Mouse (Mus musculus) liver, adult 2 months (tissue): ENCODE data around the gene Pnpla1. TPM values are rescaled to one million over a fixed set of nuclear protein-coding genes. Genes with fewer than 3 reads are reported as not detected.

Experiments used
- DNase-seq: peaks from one replicate; pipeline ENCODE4 v3.0.0-alpha.2; 2011; ENCODE audit warnings: low read depth, low spot score; ENCODE audit errors: extremely low read depth
- H3K27ac ChIP-seq: fragments of 200-500 bp; replicated peaks from 2 replicates; pipeline ENCODE4 v1.5.1; 2012; ENCODE audit warnings: low read depth, mild to moderate bottlenecking, control low read depth, inconsistent platforms, low read length; ENCODE audit not compliant: insufficient read depth
- H3K27me3 ChIP-seq: fragments of 200-500 bp; 2 replicates; pipeline ENCODE4 v1.6.1; 2012; ENCODE audit warnings: mild to moderate bottlenecking, moderate library complexity, low read length, inconsistent platforms; ENCODE audit not compliant: control insufficient read depth, insufficient read depth
- H3K36me3 ChIP-seq: fragments of 200-500 bp; 2 replicates; pipeline ENCODE4 v1.6.1; 2012; ENCODE audit warnings: low read length, inconsistent platforms; ENCODE audit not compliant: control insufficient read depth, insufficient read depth
- H3K4me1 ChIP-seq: fragments of 200-500 bp; 2 replicates; pipeline ENCODE4 v1.6.1; 2011; ENCODE audit warnings: low read length; ENCODE audit not compliant: control insufficient read depth, insufficient read depth
- H3K4me3 ChIP-seq: fragments of 200-500 bp; 2 replicates; pipeline ENCODE4 v1.5.1; 2011; ENCODE audit warnings: low read depth, mild to moderate bottlenecking, control low read depth, low read length, moderate library complexity; ENCODE audit not compliant: insufficient read depth
- H3K79me2 ChIP-seq: fragments of 200-500 bp; 2 replicates; pipeline ENCODE4 v1.6.1; 2012; ENCODE audit warnings: inconsistent platforms, mild to moderate bottlenecking, low read length, moderate library complexity; ENCODE audit not compliant: control insufficient read depth, insufficient read depth
- H3K9ac ChIP-seq: fragments of 200-500 bp; 2 replicates; pipeline ENCODE4 v1.6.1; 2012; ENCODE audit warnings: low read depth, mild to moderate bottlenecking, control low read depth, inconsistent platforms, low read length
- CTCF ChIP-seq: fragments of 200-500 bp; IDR thresholded peaks from 2 replicates; pipeline ENCODE4 v1.5.1; 2011; ENCODE audit warnings: low read depth, low read length, control low read depth
- POLR2A ChIP-seq: fragments of 200-500 bp; IDR thresholded peaks from 2 replicates; pipeline ENCODE4 v1.6.1; 2011; ENCODE audit warnings: low read length, control low read depth; ENCODE audit not compliant: insufficient read depth; ENCODE audit errors: extremely low read depth
- WGBS: fragments of 180-500 bp; shearing (Covaris S2); methylation state at CpG from one replicate; pipeline ENCODE4 v1.1.7; 2018; 5-methylcytosine and 5-hydroxymethylcytosine counted together
- polyA plus RNA-seq: library from polyadenylated mRNA; depleted of rRNA; stranded (reverse); fragments of >200 nt; gene quantifications from 2 replicates; pipeline ENCODE4 v1.2.3, GENCODE M21; 2012; rRNA removed
- total RNA-seq: library from RNA; depleted of rRNA; stranded (reverse); fragments of >200 nt; gene quantifications from 2 replicates; pipeline ENCODE4 v1.2.3, GENCODE M21; 2014; rRNA removed

Gene Pnpla1
- total and polyA plus RNA-seq, 2 experiments, result not detected

GRCm38 (mm10) chr17:28936133-28936532 is 77.9 kb downstream of the Pnpla1 start:
- Histone ChIP-seq H3K27ac (no peak overlapping the region), H3K4me1 (no peaks in the 10 kb centered on the region; the same call in 1 of the 2 replicates), H3K27me3 (no peaks in the 10 kb centered on the region), H3K79me2 (no peaks in the 10 kb centered on the region), H3K4me3 (no peak overlapping the region), H3K36me3 (no peaks in the 10 kb centered on the region), H3K9ac (no peak overlapping the region)
- no peak for DNase-seq
- no peak for TF ChIP-seq POLR2A
- no peak for TF ChIP-seq CTCF
- 88% methylated on average over 7 of the region's 7 CpGs for WGBS

GRCm38 (mm10) chr17:28936622-28937345 is 78.6 kb downstream of the Pnpla1 start:
- Histone ChIP-seq H3K27ac (peak overlapping the region; percentile 28; the same call in 1 of the 2 replicates), H3K36me3 (no peaks in the 10 kb centered on the region), H3K4me1 (no peaks in the 10 kb centered on the region; the same call in 1 of the 2 replicates), H3K27me3 (no peaks in the 10 kb centered on the region), H3K4me3 (no peak overlapping the region), H3K79me2 (no peaks in the 10 kb centered on the region), H3K9ac (no peak overlapping the region)
- 53% methylated on average over 10 of the region's 10 CpGs for WGBS
- DNase-seq, result peak; percentile 88
- TF ChIP-seq POLR2A, result no peak
- TF ChIP-seq CTCF, result peak; percentile 88

Other genes starting within 250 kb of the Pnpla1 start
- 12.9 and 13.7 TPM in 2 replicates for gene Srpk1, start 235.7 kb upstream of the Pnpla1 start, total RNA-seq
- 6.1 and 10.8 TPM in 2 replicates for gene Srpk1, start 235.7 kb upstream of the Pnpla1 start, polyA plus RNA-seq
- gene Slc26a8, start 168.2 kb upstream of the Pnpla1 start, total RNA-seq, result not detected in 2 replicates
- gene Slc26a8, start 168.2 kb upstream of the Pnpla1 start, polyA plus RNA-seq, result 0.04 and 0.11 TPM in 2 replicates
- gene Mapk14, start 167.1 kb upstream of the Pnpla1 start, total RNA-seq, result 37.7 and 50.8 TPM in 2 replicates
- gene Mapk14, start 167.1 kb upstream of the Pnpla1 start, polyA plus RNA-seq, result 51.6 and 55.3 TPM in 2 replicates
- gene AC170998.1, start 132.3 kb upstream of the Pnpla1 start, total RNA-seq, result 2.3 and 2.8 TPM in 2 replicates
- gene AC170998.1, start 132.3 kb upstream of the Pnpla1 start, polyA plus RNA-seq, result not detected in 2 replicates
- 0.20 and 0.65 TPM in 2 replicates for gene Mapk13, start 89.1 kb upstream of the Pnpla1 start, total RNA-seq
- gene Mapk13, start 89.1 kb upstream of the Pnpla1 start, polyA plus RNA-seq, result 0.15 and 0.22 TPM in 2 replicates
- gene Brpf3, start 57.3 kb upstream of the Pnpla1 start, total RNA-seq, result 4.4 and 8.9 TPM in 2 replicates
- gene Brpf3, start 57.3 kb upstream of the Pnpla1 start, polyA plus RNA-seq, result 14.5 and 18.9 TPM in 2 replicates
- 0.09 and 0.47 TPM in 2 replicates for gene 4930539E08Rik, start 56.9 kb downstream of the Pnpla1 start, total RNA-seq
- 0.10 and 0.11 TPM in 2 replicates for gene 4930539E08Rik, start 56.9 kb downstream of the Pnpla1 start, polyA plus RNA-seq
- not detected in 2 replicates for gene Pxt1, start 85.4 kb downstream of the Pnpla1 start, total RNA-seq
- gene Pxt1, start 85.4 kb downstream of the Pnpla1 start, polyA plus RNA-seq, result not detected in 2 replicates
- gene Kctd20, start 93.5 kb downstream of the Pnpla1 start, total RNA-seq, result 22.3 and 24.0 TPM in 2 replicates
- 17.9 and 18.9 TPM in 2 replicates for gene Kctd20, start 93.5 kb downstream of the Pnpla1 start, polyA plus RNA-seq
- 45.8 and 52.2 TPM in 2 replicates for gene Stk38, start 149.6 kb downstream of the Pnpla1 start, total RNA-seq
- gene Stk38, start 149.6 kb downstream of the Pnpla1 start, polyA plus RNA-seq, result 52.0 and 54.4 TPM in 2 replicates
- gene Srsf3, start 174.2 kb downstream of the Pnpla1 start, total RNA-seq, result 41.4 and 47.3 TPM in 2 replicates
- 26.6 and 40.1 TPM in 2 replicates for gene Srsf3, start 174.2 kb downstream of the Pnpla1 start, polyA plus RNA-seq
- gene Cdkn1a, start 232.6 kb downstream of the Pnpla1 start, total RNA-seq, result 0.37 and 0.60 TPM in 2 replicates
- 6.9 and 9.3 TPM in 2 replicates for gene Cdkn1a, start 232.6 kb downstream of the Pnpla1 start, polyA plus RNA-seq